ENCODE assay signal across 28 mouse cellular contexts in genomic region chr10:15405706-15406105, GRCm38 (mm10).
DNase-seq lines count a peak whose midpoint lies in the region; ATAC-seq lines count a peak whose summit lies in the region.
"Had no signal": no experiment of that assay in that cellular context is flagged by ENCODE, and none has a peak within 500 bp of the region (broad histone marks: within the 10 kb centered on the region; RNA-seq: fewer than 3 reads in every experiment).

No protein-coding gene starts in this region.

- no peak overlapping the region for H3K4me3 ChIP-seq in hindbrain, embryonic 11.5 days (ENCODE audit: low read depth, low read length)
- no peak overlapping the region for H3K4me3 ChIP-seq in hindbrain, embryonic 14.5 days (replicated peaks; ENCODE audit: low read length)
- H3K4me3 ChIP-seq: embryonic facial prominence, embryonic 13.5 days; forebrain, embryonic 10.5 days; heart, embryonic 13.5 days; layer of hippocampus, adult 2 months; liver, embryonic 12.5 days; megakaryocyte, embryonic 14.5 days; neural tube, embryonic 15.5 days had no signal

- no peak overlapping the region for H3K4me2 ChIP-seq in hindbrain, embryonic 11.5 days (replicated peaks; ENCODE audit: low read depth, low read length)
- no peak overlapping the region for H3K4me2 ChIP-seq in hindbrain, embryonic 14.5 days (replicated peaks)
- H3K4me2 ChIP-seq: embryonic facial prominence, embryonic 13.5 days; heart, embryonic 13.5 days; liver, embryonic 12.5 days; neural tube, embryonic 15.5 days had no signal

- DNase-seq in hindbrain, embryonic 11.5 days (ENCODE audit: low spot score), result peak; percentile 24
- no peak for DNase-seq in hindbrain, embryonic 14.5 days (ENCODE audit: low spot score)
- DNase-seq in ES-CJ7 (ENCODE audit: low read depth, low spot score), result peak; percentile 63
- peak; percentile 23 for DNase-seq in R1 (ENCODE audit: low read depth, low spot score)
- DNase-seq in embryo, embryonic 11 days, result peak; percentile 7
- no peak for DNase-seq in spleen, postnatal 36 days (ENCODE audit: low spot score in 2 of 2)
- no peak for DNase-seq in c-Kit-positive CD71-positive TER-119-positive erythroid progenitor cells, embryonic 14.5 days (ENCODE audit: low spot score)
- DNase-seq: adrenal gland, postnatal 14 days; cerebellum, adult 18-20 months; cerebellum, postnatal 10 days; gastrocnemius, postnatal 10 days; heart, postnatal 10 days; kidney, adult 2 months; kidney, postnatal 36 days; left cerebral cortex, postnatal 4 days; liver, postnatal 0 days; lung, postnatal 36 days; right cerebral cortex, adult 18-20 months had no signal

- H3K9ac ChIP-seq in hindbrain, embryonic 11.5 days (ENCODE audit: low read depth, low read length), result no peak overlapping the region
- H3K9ac ChIP-seq in hindbrain, embryonic 14.5 days, result no peak overlapping the region
- H3K9ac ChIP-seq: embryonic facial prominence, embryonic 13.5 days; forebrain, postnatal 0 days; heart, embryonic 13.5 days; liver, embryonic 12.5 days; liver, postnatal 0 days; neural tube, embryonic 15.5 days had no signal

- H3K9me3 ChIP-seq in hindbrain, embryonic 11.5 days (ENCODE audit: control insufficient read depth, low read length), result no peaks in the 10 kb centered on the region
- no peaks in the 10 kb centered on the region for H3K9me3 ChIP-seq in hindbrain, embryonic 14.5 days (ENCODE audit: control insufficient read depth, low read length)
- H3K9me3 ChIP-seq: embryonic facial prominence, embryonic 13.5 days; forebrain, embryonic 10.5 days; heart, embryonic 13.5 days; liver, embryonic 12.5 days; neural tube, embryonic 15.5 days had no signal

- H3K27me3 ChIP-seq in hindbrain, embryonic 11.5 days (ENCODE audit: control insufficient read depth, insufficient read depth, low read length), result no peaks in the 10 kb centered on the region
- no peaks in the 10 kb centered on the region for H3K27me3 ChIP-seq in hindbrain, embryonic 14.5 days (ENCODE audit: control insufficient read depth, insufficient read depth, low read length)
- H3K27me3 ChIP-seq: embryonic facial prominence, embryonic 13.5 days; heart, embryonic 13.5 days; liver, embryonic 12.5 days; megakaryocyte, embryonic 14.5 days; neural tube, embryonic 15.5 days had no signal

- ATAC-seq in hindbrain, embryonic 11.5 days (ENCODE audit: low FRiP score), result peak; percentile 56; the same call in 1 of the 2 replicates
- ATAC-seq in hindbrain, embryonic 14.5 days (ENCODE audit: low FRiP score), result no peak
- ATAC-seq in megakaryocyte, adult 5-6 weeks (ENCODE audit: poor library complexity, severe bottlenecking), result no peak
- ATAC-seq: CD4-positive, CD25-positive, alpha-beta regulatory T cell, adult 4 months; forebrain, postnatal 0 days; liver, embryonic 12.5 days; liver, postnatal 0 days had no signal

- H3K36me3 ChIP-seq in hindbrain, embryonic 11.5 days (ENCODE audit: control insufficient read depth, insufficient read depth, low read length), result no peaks in the 10 kb centered on the region
- H3K36me3 ChIP-seq in hindbrain, embryonic 14.5 days (replicated peaks; ENCODE audit: control insufficient read depth, insufficient read depth), result no peaks in the 10 kb centered on the region
- H3K36me3 ChIP-seq: embryonic facial prominence, embryonic 13.5 days; forebrain, embryonic 10.5 days; heart, embryonic 13.5 days; liver, embryonic 12.5 days; neural tube, embryonic 15.5 days had no signal

- no peaks in the 10 kb centered on the region for H3K4me1 ChIP-seq in hindbrain, embryonic 11.5 days (replicated peaks; ENCODE audit: control insufficient read depth, insufficient read depth, low read length)
- H3K4me1 ChIP-seq in hindbrain, embryonic 14.5 days (replicated peaks; ENCODE audit: control insufficient read depth, insufficient read depth, low read length), result peaks cover 3% of the 10 kb centered on the region; the same call in 1 of the 2 replicates
- H3K4me1 ChIP-seq: embryonic facial prominence, embryonic 13.5 days; heart, embryonic 13.5 days; liver, embryonic 12.5 days; megakaryocyte, embryonic 14.5 days; neural tube, embryonic 15.5 days had no signal

- H3K27ac ChIP-seq in hindbrain, embryonic 11.5 days (ENCODE audit: low read depth, low read length), result no peak overlapping the region
- no peak overlapping the region; the same call in 1 of the 2 replicates for H3K27ac ChIP-seq in hindbrain, embryonic 14.5 days
- H3K27ac ChIP-seq: embryonic facial prominence, embryonic 13.5 days; forebrain, embryonic 10.5 days; heart, embryonic 13.5 days; layer of hippocampus, adult 2 months; liver, embryonic 12.5 days; neural tube, embryonic 15.5 days had no signal

- WGBS in hindbrain, embryonic 11.5 days, result 19% methylated on average over 3 of the region's 3 CpGs
- WGBS in hindbrain, embryonic 14.5 days, result 12% methylated on average over 3 of the region's 3 CpGs

Comparison
In these comparisons a context has a peak if more than half of its experiments do, and no peak if none do; other contexts are left out.
1. DNase-seq: peak in hindbrain, embryonic 11.5 days (single experiment), ES-CJ7 (single experiment), R1 (single experiment) and embryo, embryonic 11 days (single experiment); none in hindbrain, embryonic 14.5 days (single experiment), spleen, postnatal 36 days (0 of 2) and c-Kit-positive CD71-positive TER-119-positive erythroid progenitor cells, embryonic 14.5 days (single experiment).